Mouse (Mus musculus) liver, postnatal 0 days (tissue): Measurements from ENCODE around the gene Nup155.
A peak's percentile ranks its signal among the peaks of the same experiment; 100 is the strongest.

Experiments
- CTCF ChIP-seq: sonication (generic); IDR thresholded peaks from 2 replicates; pipeline ENCODE4 v1.5.1; 2016; ENCODE audit warnings: antibody characterized with exemption, low read depth
- EP300 ChIP-seq: IDR thresholded peaks from 2 replicates; pipeline ENCODE4 v1.6.1; 2016; ENCODE audit warnings: antibody characterized with exemption, low read depth, mild to moderate bottlenecking

DNA sequence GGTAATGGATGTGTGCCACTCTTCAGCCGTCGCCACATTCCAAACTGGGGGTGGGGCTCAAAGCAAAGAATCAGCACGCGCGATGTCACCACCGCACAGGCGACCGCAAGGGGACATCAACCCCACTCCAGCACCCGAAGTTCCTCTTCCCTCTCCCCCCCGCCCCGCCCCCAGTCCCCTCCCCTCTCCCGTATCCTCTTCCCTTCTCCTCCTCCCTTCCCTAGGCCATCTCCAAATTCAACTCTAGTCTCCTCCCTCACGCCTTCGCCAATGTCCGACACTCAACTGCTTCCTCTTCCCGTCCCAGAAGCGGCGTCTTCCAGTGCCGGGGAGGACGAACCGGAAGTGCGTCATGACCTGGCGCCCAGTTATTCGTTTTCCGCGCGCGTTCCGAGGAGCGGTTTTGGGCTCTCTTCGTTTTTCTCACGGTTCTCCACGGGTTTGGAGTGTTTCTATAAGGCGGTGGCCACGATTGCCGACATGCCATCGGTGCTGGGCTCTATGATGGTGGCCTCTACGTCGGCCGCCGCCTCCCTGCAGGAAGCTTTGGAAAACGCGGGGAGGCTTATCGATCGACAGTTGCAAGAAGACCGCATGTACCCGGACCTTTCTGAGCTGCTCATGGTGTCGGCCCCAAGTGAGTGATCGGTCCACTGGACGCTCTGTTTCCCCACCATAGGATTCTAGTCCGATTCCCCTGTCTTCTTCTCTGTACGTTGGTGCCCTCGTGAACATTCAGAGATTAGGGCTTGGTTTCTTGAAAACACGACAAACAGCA is at the start of gene Nup155:
- peak; percentile 23; the same call in 1 of the 2 replicates for TF ChIP-seq CTCF
- no peak for TF ChIP-seq EP300
